Mouse (Mus musculus): ENCODE results near the gene Cby3.

- TF ChIP-seq TAL1 (IDR thresholded peaks at IDR 0.05; ENCODE audit: low read length) (no peak), GATA1 (IDR thresholded peaks at IDR 0.05; ENCODE audit: low read length) (no peak)
These were observed 11.1 kb downstream of the Cby3 start for GRCm38 (mm10) chr11:50365322-50365721.

All from erythroblast, embryonic 14.5 days (primary cell).